Mouse (Mus musculus): ENCODE data around the gene Card9. TPM values are rescaled to one million over a fixed set of nuclear protein-coding genes. Genes with fewer than 3 reads are reported as not detected.

Card9 gene
- polyA plus RNA-seq (2017; shearing (Covaris generic)), result not detected

GRCm38 (mm10) chr2:26360772-26361171, at the start of gene Card9:
Card9 (minus strand) TSS chr2:26360918.

GRCm38 (mm10) chr2:26408515-26409356, 48.0 kb upstream of the Card9 start, which contains the start of gene Inpp5e:
Inpp5e (minus strand) TSS chr2:26409203.

GRCm38 (mm10) chr2:26389154-26389690, 28.5 kb upstream of the Card9 start, which contains the start of the genes Entr1 and Pmpca:
Entr1 (minus strand) TSS chr2:26389316.
Pmpca (plus strand) TSS chr2:26389339.

GRCm38 (mm10) chr2:26380131-26380771, 19.5 kb upstream of the Card9 start, which contains the start of gene Snapc4:
Snapc4 (minus strand) TSS chr2:26380653.

GRCm38 (mm10) chr2:26351358-26352290, 9.1 kb downstream of the Card9 start, which contains the start of gene Dnlz:
Dnlz (minus strand) TSS chr2:26352110.

GRCm38 (mm10) chr2:26315072-26315924, 45.4 kb downstream of the Card9 start, which contains the start of gene Gpsm1:
Gpsm1 (plus strand) TSS chr2:26315515.

Other genes starting within 250 kb of the Card9 start
- gene Nacc2, start 237.7 kb downstream of the Card9 start, polyA plus RNA-seq (2017; shearing (Covaris generic)), result 2.2 TPM
- gene Lhx3, start 152.6 kb downstream of the Card9 start, polyA plus RNA-seq (2017; shearing (Covaris generic)), result not detected
- 6.6 TPM for gene Qsox2, start 123.4 kb downstream of the Card9 start, polyA plus RNA-seq (2017; shearing (Covaris generic))
- gene Ccdc187, start 66.4 kb downstream of the Card9 start, polyA plus RNA-seq (2017; shearing (Covaris generic)), result 0.13 TPM
- 20.0 TPM for gene Gpsm1, start 45.4 kb downstream of the Card9 start, polyA plus RNA-seq (2017; shearing (Covaris generic))
- gene Dnlz, start 8.8 kb downstream of the Card9 start, polyA plus RNA-seq (2017; shearing (Covaris generic)), result 11.0 TPM
- 44.1 TPM for gene Snapc4, start 19.7 kb upstream of the Card9 start, polyA plus RNA-seq (2017; shearing (Covaris generic))
- gene Entr1, start 28.4 kb upstream of the Card9 start, polyA plus RNA-seq (2017; shearing (Covaris generic)), result 145 TPM
- 70.4 TPM for gene Pmpca, start 28.4 kb upstream of the Card9 start, polyA plus RNA-seq (2017; shearing (Covaris generic))
- gene Inpp5e, start 48.3 kb upstream of the Card9 start, polyA plus RNA-seq (2017; shearing (Covaris generic)), result 28.9 TPM
- 39.8 TPM for gene Sec16a, start 84.3 kb upstream of the Card9 start, polyA plus RNA-seq (2017; shearing (Covaris generic))
- gene Notch1, start 155.7 kb upstream of the Card9 start, polyA plus RNA-seq (2017; shearing (Covaris generic)), result 33.7 TPM
- 2.2 TPM for gene Egfl7, start 219.1 kb upstream of the Card9 start, polyA plus RNA-seq (2017; shearing (Covaris generic))
- gene Gm20532, start 225.7 kb upstream of the Card9 start, polyA plus RNA-seq (2017; shearing (Covaris generic)), result not detected
- 19.8 TPM for gene Agpat2, start 243.5 kb upstream of the Card9 start, polyA plus RNA-seq (2017; shearing (Covaris generic))

Measured in effector memory CD4-positive, alpha-beta T cell, adult 7 months (primary cell).